Mouse (Mus musculus): ENCODE measurements around the gene Strap. TPM values are rescaled to one million over a fixed set of nuclear protein-coding genes. Genes with fewer than 3 reads are reported as not detected.

The Strap gene
- polyA plus RNA-seq, 1 experiment from 2014 or later = 283 TPM

GRCm38 (mm10) chr6:137735671-137736238 lies 877 bp downstream of the Strap start:
- H3K9me3 ChIP-seq (replicated peaks; ENCODE audit: control insufficient read depth, low read length) = no peaks in the 10 kb centered on the region
- H3K27me3 ChIP-seq (ENCODE audit: control insufficient read depth, insufficient read depth, low read length) = no peaks in the 10 kb centered on the region
- ATAC-seq (replicated peaks; ENCODE audit: insufficient number of reproducible peaks, low FRiP score, low TSS enrichment, low read depth) = no peak
- H3K4me1 ChIP-seq (ENCODE audit: control insufficient read depth, insufficient read depth, low read length) = no peaks in the 10 kb centered on the region
- H3K4me2 ChIP-seq (ENCODE audit: low read depth, low read length) = peak overlapping the region; percentile 81
- no peaks in the 10 kb centered on the region for H3K36me3 ChIP-seq (replicated peaks; ENCODE audit: control insufficient read depth, insufficient read depth, low read depth, low read length)
- 5% methylated on average over 17 of the region's 17 CpGs for WGBS
- no peak for DNase-seq (ENCODE audit: low spot score)
- H3K4me3 ChIP-seq (ENCODE audit: low read depth, low read length) = peak overlapping the region; percentile 91
- H3K9ac ChIP-seq (replicated peaks; ENCODE audit: low read length) = peak overlapping the region; percentile 93
- peak overlapping the region; percentile 59; the same call in 1 of the 2 replicates for H3K27ac ChIP-seq (replicated peaks; ENCODE audit: low read depth, low read length)

GRCm38 (mm10) chr6:137740972-137741371 lies 6.1 kb downstream of the Strap start:
- Histone ChIP-seq H3K4me3 (ENCODE audit: low read depth, low read length) (no peak overlapping the region), H3K9ac (replicated peaks; ENCODE audit: low read length) (no peak overlapping the region), H3K4me1 (ENCODE audit: control insufficient read depth, insufficient read depth, low read length) (no peaks in the 10 kb centered on the region), H3K27ac (replicated peaks; ENCODE audit: low read depth, low read length) (no peak overlapping the region), H3K36me3 (replicated peaks; ENCODE audit: control insufficient read depth, insufficient read depth, low read depth, low read length) (peaks cover 4% of the 10 kb centered on the region; the same call in 1 of the 2 replicates), H3K27me3 (ENCODE audit: control insufficient read depth, insufficient read depth, low read length) (no peaks in the 10 kb centered on the region), H3K4me2 (ENCODE audit: low read depth, low read length) (no peak overlapping the region), H3K9me3 (replicated peaks; ENCODE audit: control insufficient read depth, low read length) (no peaks in the 10 kb centered on the region)
- DNase-seq (ENCODE audit: low spot score) = no peak
- ATAC-seq (replicated peaks; ENCODE audit: insufficient number of reproducible peaks, low FRiP score, low TSS enrichment, low read depth) = no peak
- WGBS = 91% methylated on average over 2 of the region's 2 CpGs

GRCm38 (mm10) chr6:137744700-137745099 lies 9.8 kb downstream of the Strap start:
- Histone ChIP-seq H3K4me3 (ENCODE audit: low read depth, low read length) (no peak overlapping the region), H3K9me3 (replicated peaks; ENCODE audit: control insufficient read depth, low read length) (no peaks in the 10 kb centered on the region), H3K4me1 (ENCODE audit: control insufficient read depth, insufficient read depth, low read length) (no peaks in the 10 kb centered on the region), H3K36me3 (replicated peaks; ENCODE audit: control insufficient read depth, insufficient read depth, low read depth, low read length) (peaks cover 9% of the 10 kb centered on the region), H3K27ac (replicated peaks; ENCODE audit: low read depth, low read length) (no peak overlapping the region), H3K9ac (replicated peaks; ENCODE audit: low read length) (no peak overlapping the region), H3K4me2 (ENCODE audit: low read depth, low read length) (no peak overlapping the region), H3K27me3 (ENCODE audit: control insufficient read depth, insufficient read depth, low read length) (no peaks in the 10 kb centered on the region)
- no peak for DNase-seq (ENCODE audit: low spot score)
- WGBS = 77% methylated on average over 4 of the region's 4 CpGs
- no peak for ATAC-seq (replicated peaks; ENCODE audit: insufficient number of reproducible peaks, low FRiP score, low TSS enrichment, low read depth)

GRCm38 (mm10) chr6:137747174-137747928 lies 12.5 kb downstream of the Strap start:
- Histone ChIP-seq H3K4me2 (ENCODE audit: low read depth, low read length) (no peak overlapping the region), H3K27me3 (ENCODE audit: control insufficient read depth, insufficient read depth, low read length) (no peaks in the 10 kb centered on the region), H3K36me3 (replicated peaks; ENCODE audit: control insufficient read depth, insufficient read depth, low read depth, low read length) (peaks cover 10% of the 10 kb centered on the region), H3K9ac (replicated peaks; ENCODE audit: low read length) (no peak overlapping the region), H3K27ac (replicated peaks; ENCODE audit: low read depth, low read length) (no peak overlapping the region), H3K4me3 (ENCODE audit: low read depth, low read length) (no peak overlapping the region), H3K4me1 (ENCODE audit: control insufficient read depth, insufficient read depth, low read length) (no peaks in the 10 kb centered on the region), H3K9me3 (replicated peaks; ENCODE audit: control insufficient read depth, low read length) (no peaks in the 10 kb centered on the region)
- 76% methylated on average over 5 of the region's 5 CpGs for WGBS
- no peak for ATAC-seq (replicated peaks; ENCODE audit: insufficient number of reproducible peaks, low FRiP score, low TSS enrichment, low read depth)
- DNase-seq (ENCODE audit: low spot score) = peak; percentile 50

- 88% methylated on average over 10 of the region's 10 CpGs for WGBS
Observed at GRCm38 (mm10) chr6:137751551-137752274, 16.8 kb downstream of the Strap start.

GRCm38 (mm10) chr6:137752275-137752655 lies 17.4 kb downstream of the Strap start:
- no peaks in the 10 kb centered on the region for H3K27me3 ChIP-seq (ENCODE audit: control insufficient read depth, insufficient read depth, low read length)
- no peak overlapping the region for H3K9ac ChIP-seq (replicated peaks; ENCODE audit: low read length)
- ATAC-seq (replicated peaks; ENCODE audit: insufficient number of reproducible peaks, low FRiP score, low TSS enrichment, low read depth) (no peak), DNase-seq (ENCODE audit: low spot score) (no peak)
- H3K27ac ChIP-seq (replicated peaks; ENCODE audit: low read depth, low read length) = no peak overlapping the region
- peaks cover 6% of the 10 kb centered on the region for H3K36me3 ChIP-seq (replicated peaks; ENCODE audit: control insufficient read depth, insufficient read depth, low read depth, low read length)
- no peaks in the 10 kb centered on the region for H3K4me1 ChIP-seq (ENCODE audit: control insufficient read depth, insufficient read depth, low read length)
- no peaks in the 10 kb centered on the region for H3K9me3 ChIP-seq (replicated peaks; ENCODE audit: control insufficient read depth, low read length)
- H3K4me2 ChIP-seq (ENCODE audit: low read depth, low read length) = no peak overlapping the region
- WGBS = 92% methylated on average over 4 of the region's 4 CpGs
- no peak overlapping the region for H3K4me3 ChIP-seq (ENCODE audit: low read depth, low read length)

More at GRCm38 (mm10) chr6:137751551-137752274, 16.8 kb downstream of the Strap start:
- no peaks in the 10 kb centered on the region for H3K27me3 ChIP-seq (ENCODE audit: control insufficient read depth, insufficient read depth, low read length)
- no peak for DNase-seq (ENCODE audit: low spot score)
- H3K4me2 ChIP-seq (ENCODE audit: low read depth, low read length) = no peak overlapping the region
- no peaks in the 10 kb centered on the region for H3K4me1 ChIP-seq (ENCODE audit: control insufficient read depth, insufficient read depth, low read length)
- no peak overlapping the region for H3K27ac ChIP-seq (replicated peaks; ENCODE audit: low read depth, low read length)
- H3K9ac ChIP-seq (replicated peaks; ENCODE audit: low read length) = no peak overlapping the region
- no peak overlapping the region for H3K4me3 ChIP-seq (ENCODE audit: low read depth, low read length)
- H3K9me3 ChIP-seq (replicated peaks; ENCODE audit: control insufficient read depth, low read length) = no peaks in the 10 kb centered on the region
- peaks cover 6% of the 10 kb centered on the region for H3K36me3 ChIP-seq (replicated peaks; ENCODE audit: control insufficient read depth, insufficient read depth, low read depth, low read length)
- no peak for ATAC-seq (replicated peaks; ENCODE audit: insufficient number of reproducible peaks, low FRiP score, low TSS enrichment, low read depth)

GRCm38 (mm10) chr6:137754056-137754856 lies 19.4 kb downstream of the Strap start, which contains the start of gene Dera:
Gene Dera, plus strand, starts transcription at chr6:137754546.
- Histone ChIP-seq H3K4me1 (ENCODE audit: control insufficient read depth, insufficient read depth, low read length) (no peaks in the 10 kb centered on the region), H3K4me2 (ENCODE audit: low read depth, low read length) (peak within 1 kb of the TSS; percentile 64), H3K27ac (replicated peaks; ENCODE audit: low read depth, low read length) (no peak within 1 kb of the TSS), H3K9me3 (replicated peaks; ENCODE audit: control insufficient read depth, low read length) (no peaks in the 10 kb centered on the region), H3K36me3 (replicated peaks; ENCODE audit: control insufficient read depth, insufficient read depth, low read depth, low read length) (peaks cover 3% of the 10 kb centered on the region), H3K27me3 (ENCODE audit: control insufficient read depth, insufficient read depth, low read length) (no peaks in the 10 kb centered on the region), H3K9ac (replicated peaks; ENCODE audit: low read length) (peak within 1 kb of the TSS; percentile 70), H3K4me3 (ENCODE audit: low read depth, low read length) (peak within 1 kb of the TSS; percentile 74)
- DNase-seq (ENCODE audit: low spot score) (peak; percentile 85), ATAC-seq (replicated peaks; ENCODE audit: insufficient number of reproducible peaks, low FRiP score, low TSS enrichment, low read depth) (peak; percentile 84)
- 11% methylated on average over 25 of the region's 26 CpGs for WGBS

Measured in embryonic facial prominence, embryonic 11.5 days (tissue).